Mouse (Mus musculus) right cerebral cortex, postnatal 36 days (tissue): ENCODE measurements around the gene Dgki.

Experiments
- DNase-seq, 2 experiments: peaks; one replicate each; pipeline ENCODE4 v3.0.0; 2022; ENCODE audit warnings: low spot score in 2 of 2, mixed read lengths in 1 of 2

The Dgki gene

DNA sequence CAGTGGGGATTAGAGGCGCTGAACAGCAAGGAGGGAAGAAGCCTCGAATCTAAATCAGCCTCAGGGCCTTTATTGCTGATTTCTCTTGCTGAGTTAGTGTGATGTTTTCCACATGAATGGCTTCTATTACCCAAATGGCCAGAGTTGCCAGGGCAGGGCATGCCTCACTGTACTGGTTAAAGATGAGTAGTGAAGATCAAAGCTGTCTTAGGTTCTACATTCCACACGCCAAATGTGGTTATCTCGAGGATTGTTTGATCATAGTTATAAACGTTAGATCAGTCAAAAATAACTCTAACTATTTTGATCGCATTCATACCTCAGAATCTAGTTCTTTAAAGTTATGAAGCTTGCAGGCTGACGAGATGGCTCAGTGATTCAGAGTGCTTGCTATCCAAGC lies 59.8 kb downstream of the Dgki start:
- no peak for DNase-seq

DNA sequence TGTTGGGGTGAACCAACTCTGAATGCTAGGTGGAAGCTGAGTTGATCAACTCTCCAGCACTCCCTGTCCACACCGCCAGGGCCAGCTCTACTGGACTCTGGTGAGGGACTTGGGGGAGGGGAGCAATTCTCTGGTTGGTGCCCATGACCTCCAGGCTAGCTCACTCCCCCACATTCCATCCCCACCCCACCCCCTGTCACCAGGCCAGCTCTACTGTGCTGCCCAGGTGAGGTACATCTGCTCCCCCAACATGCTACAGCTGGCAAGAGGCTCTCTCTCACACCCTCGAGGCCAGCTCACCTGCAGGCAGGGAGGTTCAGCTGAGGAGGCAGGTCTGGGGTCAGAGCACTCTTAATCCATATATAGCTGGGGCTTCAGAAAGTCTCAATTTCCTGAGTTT lies 63.1 kb downstream of the Dgki start:
- no peak for DNase-seq

DNA sequence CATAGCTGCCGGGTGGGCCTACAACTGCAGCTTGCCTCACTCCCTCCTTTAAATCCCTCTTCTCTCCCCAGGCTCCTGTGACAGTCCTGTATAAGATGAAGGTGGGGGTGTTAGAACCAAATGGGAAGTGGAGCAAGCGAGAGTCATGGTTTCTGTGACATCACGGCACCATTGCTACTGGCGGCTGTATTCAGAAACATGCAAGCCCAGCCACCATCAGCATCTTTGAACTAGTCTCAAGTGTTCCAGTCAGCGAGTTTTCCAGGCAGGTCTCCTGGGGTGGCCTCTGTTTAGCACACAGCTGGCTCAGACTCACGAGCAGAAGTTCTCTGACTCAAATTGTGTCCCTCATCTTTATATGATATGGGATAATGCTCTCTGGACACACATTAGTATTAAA lies 68.8 kb downstream of the Dgki start:
- DNase-seq, result no peak

DNA sequence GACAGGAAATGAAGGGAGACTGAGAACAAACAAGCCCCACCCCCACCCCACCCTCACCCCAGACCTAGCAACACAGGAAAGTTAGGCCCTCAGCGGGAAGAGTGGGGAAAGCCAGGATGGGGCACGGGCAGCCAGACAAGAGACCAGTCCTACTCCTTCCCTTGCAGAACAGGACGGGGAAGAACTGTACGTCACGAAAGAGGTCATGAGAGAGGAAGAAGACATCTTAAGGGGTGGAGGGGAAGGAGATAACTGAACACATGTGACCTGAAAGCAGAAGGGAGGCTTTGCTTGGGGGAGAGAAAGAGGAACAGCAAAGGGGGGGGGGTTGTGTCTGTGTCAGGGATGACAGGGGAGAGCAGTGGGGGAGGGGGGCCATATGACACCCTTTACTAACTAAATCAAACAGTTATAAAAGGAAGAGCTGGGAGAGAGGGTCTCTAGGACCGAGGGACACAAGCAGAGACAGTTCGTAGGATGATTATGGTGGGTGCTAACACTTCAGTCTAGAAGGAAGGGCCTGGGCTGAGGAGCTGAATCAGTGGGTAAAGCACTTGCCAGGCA lies 77.0 kb downstream of the Dgki start:
- DNase-seq, result no peak

DNA sequence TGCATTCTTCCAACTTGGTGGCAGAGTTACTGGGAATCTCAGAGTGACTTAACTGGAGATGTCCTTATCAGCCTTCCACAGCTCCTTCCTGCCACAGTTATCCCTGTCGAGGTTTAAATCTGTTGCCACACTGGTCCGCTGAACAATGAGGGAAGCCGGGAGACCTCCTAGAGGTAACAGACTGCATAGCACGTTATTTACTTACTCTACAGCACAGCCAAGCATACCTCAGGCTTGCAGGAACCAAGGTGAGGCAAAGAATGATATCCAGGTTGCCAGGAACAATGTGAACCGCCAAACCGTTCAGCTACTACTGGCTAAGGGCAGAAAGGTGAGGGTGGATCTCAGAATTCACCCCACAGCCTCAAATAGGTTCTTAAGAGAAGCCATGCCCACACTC lies 78.0 kb downstream of the Dgki start:
- DNase-seq, result no peak

DNA sequence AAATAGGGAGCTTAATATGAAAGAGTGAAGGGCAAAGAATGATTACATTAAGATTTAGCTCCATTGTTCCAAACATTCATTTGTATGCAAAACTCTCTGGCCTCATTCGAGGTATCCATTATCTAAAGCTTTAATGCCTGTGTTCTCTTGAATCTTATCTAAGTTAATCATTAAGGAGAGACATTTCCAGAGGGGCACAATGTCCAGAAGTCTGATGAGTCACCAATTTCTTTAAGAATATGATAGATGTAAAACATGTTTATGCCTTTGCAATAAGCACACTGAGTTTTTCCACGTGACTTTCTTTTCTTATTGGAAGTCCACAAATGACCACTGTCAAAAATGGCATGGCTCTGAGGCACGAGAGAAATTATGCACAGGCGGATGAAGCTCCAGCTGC lies 80.9 kb downstream of the Dgki start:
- no peak for DNase-seq

DNA sequence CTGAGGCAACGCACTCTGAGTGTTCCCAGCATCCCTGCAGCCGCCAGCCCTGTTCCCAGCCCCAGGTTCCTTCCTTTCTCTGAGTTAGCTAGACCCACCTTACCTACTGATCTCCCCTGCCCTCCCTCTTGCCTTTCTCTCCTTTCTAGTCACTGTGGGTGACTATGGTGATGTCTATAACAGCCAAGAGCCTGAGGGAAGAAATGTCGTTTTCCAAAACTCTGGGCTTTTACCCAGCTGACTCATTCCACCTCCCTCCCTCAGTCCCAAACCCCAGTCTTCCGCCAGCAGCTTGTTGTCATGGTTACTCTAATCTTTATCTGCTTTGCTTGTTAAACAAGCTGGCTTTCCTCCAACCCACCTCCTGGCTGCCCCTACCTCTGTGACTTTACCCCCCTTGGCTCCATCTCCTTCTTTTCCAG lies 83.6 kb downstream of the Dgki start:
- DNase-seq, result peak; percentile 57 to 76

DNA sequence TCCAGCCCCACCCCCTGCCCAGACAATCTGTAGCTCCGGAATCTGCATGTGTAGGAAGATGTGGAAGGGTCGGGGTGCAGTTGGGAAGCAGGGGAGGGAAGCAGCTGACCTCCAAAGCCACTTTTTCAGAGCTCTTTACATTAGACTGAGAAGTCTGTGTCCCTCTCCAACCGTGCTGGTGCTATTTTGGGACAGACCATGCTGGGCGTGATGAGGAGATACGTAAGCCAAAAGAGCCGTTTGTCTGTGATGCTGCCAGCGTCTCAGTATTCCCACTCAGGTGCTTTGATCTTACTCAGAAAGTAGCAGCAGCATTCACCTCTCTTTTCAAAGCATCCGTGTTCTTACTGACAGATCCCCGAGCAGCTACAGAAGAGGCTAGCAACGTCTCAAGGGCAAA lies 84.3 kb downstream of the Dgki start:
- peak in 1 of 2 experiments; percentile 51 for DNase-seq

DNA sequence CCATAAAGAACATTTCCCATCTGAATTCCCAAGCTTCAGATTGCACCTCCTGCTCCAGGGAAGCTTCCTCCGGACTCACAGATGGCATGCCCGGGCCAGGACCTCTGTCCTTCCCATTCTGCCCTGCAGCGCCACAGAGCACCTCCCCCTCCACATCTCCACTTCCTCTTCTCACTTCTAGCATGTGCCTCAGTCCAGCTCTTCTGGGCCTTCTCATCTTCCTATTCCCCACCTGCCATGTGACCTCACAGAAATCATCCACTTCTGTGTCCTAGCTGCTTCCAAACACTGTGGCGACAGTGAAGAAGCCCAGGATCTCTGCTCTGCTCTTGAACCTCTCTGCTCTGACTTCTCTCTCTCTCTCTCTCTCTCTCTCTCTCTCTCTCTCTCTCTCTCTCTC lies 87.1 kb downstream of the Dgki start:
- DNase-seq, result no peak

DNA sequence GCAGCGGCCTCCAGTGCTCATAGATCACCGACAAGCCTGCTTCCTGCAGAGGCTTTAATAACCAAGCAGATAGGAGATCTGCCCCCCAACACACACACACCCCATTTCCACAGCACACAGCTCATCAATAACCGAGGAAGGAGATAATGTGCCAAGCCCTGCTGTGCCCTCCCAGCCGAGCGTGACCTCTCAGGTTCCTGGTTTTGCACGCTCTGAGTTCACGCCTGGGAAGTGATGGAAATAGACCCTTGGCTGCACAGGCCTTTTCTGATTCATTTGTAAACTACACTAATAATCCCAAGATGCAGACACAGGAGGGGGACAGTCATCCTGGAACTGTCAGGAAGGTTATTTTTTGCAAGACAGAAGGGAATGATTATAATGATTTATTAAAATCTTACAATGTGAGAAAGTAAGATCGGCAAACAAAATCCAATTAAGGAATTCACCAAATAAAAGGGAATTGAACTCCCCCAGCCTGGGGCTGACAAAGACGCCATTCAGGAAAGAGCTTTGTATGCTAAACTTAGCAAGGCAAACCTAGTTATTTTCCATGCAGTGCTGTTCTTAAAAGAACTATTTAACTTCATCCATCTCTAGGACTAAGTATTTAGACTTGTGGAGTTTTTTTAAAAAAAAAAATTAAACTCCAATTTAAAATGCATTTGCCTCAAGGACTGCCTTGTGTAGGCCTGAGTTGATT lies 88.3 kb downstream of the Dgki start:
- DNase-seq, result no peak

DNA sequence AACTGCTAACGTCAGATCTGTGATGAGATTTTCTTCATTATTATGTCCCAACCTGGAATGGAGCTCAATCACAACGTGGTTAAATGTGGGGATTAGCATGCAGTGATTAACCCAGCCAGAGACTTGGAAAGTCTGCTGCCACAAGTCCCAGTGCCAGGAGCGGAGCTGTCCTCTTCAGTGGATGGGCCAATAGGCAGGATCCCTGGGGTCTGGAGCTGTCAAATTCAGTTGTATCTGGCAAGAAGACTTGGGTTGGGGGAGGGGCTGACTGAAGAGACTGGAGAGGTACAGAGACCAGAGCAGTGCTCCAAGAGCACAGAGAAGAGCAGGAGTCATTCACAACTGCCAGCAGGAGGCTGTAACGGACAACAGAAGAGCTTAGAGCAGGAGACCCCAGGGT lies 97.1 kb downstream of the Dgki start:
- no peak for DNase-seq

DNA sequence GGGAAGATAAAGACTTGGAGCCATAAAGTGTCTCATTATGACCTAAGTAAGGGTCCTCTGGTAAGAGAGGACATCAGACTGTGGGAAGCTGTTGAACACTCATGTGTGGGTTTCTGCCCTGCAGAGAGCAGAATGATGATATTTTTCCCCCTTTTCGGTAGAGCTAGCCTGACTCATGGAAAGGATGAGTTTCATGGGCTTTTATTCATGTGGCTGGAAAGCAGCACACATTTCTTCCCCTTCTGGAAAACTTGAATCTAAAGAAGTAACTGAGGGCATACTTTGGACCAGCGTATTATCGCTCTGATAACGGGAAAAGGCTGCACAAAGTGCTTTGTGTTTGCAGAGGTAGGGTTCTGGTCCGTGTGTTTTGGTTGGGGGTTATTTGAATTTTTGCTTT lies 99.1 kb downstream of the Dgki start:
- DNase-seq, result no peak

DNA sequence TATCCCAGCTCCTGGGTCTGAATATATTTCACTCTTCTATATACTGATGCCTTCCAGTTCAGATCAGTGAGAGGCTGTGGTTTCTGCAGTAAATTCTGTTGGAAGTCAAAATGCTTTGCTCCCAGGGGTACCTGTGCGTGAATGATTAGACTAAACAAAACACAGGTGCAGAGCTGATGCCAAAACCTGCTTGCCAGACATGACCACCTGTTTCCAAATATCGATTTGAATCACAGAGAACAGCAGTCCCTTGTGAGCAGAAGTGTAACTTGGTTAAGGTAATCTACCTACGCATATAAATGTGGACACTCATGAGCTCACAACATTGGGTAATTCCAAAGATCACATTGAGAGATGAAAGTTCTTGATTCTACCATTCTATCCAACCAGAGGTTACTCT lies 100.5 kb downstream of the Dgki start:
- DNase-seq, result no peak

DNA sequence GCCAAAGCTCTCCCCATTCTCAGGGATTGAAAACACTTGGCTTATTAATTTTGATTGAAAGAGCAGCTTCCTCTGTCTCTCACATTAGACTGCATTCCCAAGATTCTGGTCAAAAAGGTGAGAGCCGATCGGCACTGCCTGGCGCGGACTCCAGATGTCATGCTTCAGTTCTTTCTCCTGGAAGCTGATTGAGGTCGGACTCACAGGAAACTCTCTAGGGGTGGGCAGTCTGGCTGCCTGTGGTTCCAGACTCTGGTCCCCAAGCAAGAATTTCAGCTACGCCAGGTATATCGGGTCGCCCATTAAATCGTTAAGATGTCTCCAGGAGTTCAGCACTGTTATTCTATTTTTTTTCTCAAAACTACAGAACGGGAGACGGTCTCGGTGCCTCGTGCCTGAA lies 102.2 kb downstream of the Dgki start:
- no peak for DNase-seq

DNA sequence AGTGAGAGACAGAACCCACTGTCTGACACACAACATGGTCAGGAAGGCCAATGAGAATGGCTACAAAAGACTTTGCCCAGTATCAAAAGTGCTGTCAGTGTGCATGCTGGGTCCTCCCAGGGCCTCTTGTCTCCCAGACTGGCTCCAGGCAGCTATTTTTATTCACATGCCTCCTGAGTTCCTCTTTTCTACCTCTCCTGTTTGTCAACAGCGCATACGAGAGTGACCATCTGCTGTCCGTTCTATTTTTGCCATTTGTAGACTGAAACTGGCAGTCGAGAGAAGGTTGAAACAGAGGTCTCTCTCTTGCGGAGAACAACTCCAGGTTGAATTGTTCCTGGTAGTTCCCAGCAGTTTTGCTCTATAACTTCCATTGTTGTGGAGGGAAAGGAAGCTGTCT lies 103.1 kb downstream of the Dgki start:
- DNase-seq, result no peak

DNA sequence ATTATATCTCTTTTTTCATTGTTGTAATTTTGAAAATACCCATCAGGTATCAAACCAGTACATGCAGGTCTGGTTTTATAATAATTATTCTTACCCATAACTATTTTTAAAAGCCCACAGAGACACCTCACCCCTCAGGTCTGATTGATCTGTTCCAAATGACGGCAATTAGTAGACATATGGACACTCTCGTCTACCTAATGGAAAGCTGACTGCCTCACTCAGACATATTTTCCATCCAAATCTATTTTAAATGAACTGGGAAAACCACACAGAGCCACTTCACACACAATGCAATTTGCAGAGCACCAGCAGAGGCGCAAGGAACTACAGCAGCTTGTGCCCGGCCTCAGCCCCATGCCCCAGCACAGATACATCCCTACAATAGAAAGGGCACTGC lies 104.2 kb downstream of the Dgki start:
- DNase-seq, result no peak

DNA sequence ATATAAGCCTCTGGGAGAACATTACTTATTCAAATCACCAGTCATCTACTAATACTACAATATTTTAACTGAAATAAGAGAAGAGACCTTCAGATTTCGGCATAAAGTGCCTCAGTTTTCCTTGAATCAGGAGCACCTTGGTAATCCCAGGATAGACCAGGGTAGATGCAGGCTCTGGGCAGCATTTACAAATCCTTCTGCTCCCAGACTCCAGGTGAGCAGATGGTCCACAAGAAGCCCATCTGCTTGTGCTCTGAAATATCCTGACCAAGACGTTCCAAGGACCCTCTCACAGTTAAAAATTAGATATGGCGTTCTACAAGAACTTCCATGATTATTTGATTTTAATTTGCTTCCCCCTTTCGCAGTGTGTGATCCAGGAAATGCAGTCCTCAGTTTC lies 118.0 kb downstream of the Dgki start:
- DNase-seq, result no peak

DNA sequence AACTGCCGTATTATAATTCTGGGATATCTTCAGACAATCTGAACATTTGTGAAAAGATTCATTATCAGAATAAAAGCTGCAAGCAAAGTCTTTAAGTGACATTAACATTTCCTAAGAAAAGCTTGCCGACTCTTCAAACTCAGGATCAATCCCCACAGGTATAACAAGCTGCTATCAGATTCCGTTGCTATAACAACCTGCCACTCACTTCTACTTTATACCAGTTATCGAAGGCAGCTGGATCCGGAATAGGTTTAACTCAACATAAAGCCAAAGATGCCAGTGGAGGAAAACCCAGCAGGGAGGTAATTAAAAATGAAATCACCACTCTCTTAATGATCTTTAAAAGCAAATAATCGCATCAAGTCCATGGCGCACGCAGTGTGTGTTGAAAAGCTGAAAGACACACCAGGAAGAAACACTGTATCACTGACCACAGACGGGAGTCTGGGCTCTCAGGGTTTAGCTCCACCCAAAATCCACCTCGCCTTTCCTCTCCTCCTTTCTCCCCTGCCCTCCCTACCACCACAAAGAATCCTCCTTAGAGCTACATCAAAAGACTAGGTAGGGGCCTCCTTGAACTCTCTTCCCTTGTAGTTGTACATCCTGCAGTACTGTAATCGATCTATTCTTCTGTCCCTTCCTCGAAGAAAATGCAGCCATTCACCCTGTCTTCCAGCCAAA lies 128.7 kb downstream of the Dgki start:
- no peak for DNase-seq

DNA sequence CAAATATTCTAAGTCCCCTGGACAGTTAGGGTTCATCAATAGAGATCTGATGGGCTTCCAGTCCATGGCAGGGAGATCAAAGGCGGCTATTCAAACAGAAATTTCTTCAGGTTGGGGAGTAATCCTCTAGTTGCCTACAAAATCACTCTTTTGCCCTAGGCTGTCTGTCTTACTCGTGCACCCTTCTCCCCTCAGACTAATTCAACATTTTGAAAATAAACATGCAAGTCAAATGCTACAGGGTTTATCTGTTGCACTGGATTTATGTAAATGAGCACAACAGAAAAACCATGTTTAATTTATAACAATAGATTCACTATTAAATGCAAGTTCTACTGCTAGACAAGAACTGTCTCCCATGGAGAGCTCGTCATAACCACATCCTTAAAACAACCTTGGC lies 141.1 kb downstream of the Dgki start:
- no peak for DNase-seq

DNA sequence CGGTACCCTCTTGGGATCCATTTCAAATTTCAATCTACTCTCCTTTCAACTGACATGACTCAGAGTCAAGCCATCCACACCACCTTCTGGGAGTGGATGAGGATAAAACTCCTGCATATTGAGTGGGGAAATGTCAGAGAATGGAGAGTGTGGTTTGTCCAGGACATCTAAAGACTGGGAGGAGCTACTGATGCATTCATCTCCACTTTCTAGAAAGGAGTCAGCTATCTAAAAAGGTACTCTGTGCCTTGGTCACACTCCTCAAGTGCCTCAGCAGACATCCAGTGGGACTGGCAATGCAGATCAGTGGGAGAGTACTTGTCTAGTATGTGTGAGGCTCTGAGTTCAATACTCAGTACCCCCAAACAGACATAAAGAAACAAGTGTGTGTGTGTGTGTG lies 145.9 kb downstream of the Dgki start:
- DNase-seq, result no peak

DNA sequence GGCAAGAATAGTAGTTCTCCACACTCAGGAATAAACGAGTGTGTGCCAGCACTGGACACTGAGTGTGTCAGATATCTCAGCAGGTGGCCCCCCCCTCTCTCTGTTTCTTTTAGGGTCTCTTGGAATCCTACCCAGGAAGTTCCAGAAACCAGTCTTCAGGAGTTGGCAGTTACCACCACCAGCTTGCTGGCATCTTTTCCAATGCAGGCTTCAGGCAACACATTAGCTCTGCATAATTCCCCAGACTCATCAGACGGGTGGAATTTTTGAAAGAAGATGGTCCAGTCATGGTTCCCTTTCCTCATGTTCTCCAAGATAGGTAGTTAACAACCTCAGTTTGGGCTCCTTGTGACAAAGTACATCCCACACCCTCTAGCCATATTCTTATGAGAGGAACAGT lies 149.5 kb downstream of the Dgki start:
- DNase-seq, result no peak

DNA sequence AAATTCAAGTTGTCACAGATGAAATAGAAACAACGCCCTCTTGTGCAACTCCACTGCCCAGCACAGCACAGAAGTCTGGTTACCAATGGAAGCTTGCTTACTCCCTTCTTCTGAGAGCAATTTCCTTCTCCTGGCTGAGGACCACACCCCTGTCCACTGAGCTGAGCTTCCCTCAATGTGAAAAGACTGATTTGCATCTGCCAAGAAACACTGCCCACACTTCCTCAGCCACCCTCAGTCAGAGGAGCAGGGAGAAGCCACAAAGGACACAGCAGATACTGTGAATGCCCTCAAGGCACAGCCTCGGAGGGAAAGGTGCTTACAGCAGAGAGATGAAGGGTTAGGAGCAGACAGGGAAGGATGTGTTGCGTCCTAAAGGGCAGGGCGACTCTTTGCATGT lies 149.9 kb downstream of the Dgki start:
- peak in 1 of 2 experiments; percentile 31 for DNase-seq

DNA sequence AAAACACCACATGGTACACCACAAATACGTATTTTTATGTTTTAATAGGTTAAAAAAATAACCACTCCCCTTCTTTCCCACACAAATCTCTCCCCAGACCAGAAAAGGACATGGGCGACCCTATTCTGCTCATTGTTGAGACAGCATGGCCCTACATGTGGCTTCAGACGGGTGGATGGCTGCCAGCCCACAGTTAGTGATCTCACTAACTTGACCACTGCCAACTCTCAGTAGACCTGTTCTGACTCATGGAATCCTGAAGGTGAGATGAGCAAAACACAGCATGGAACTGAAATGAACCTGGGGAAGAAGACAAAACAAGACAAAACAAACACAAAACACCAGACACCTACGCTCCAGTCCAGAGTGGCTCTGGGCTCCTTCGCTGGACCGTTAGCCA lies 150.8 kb downstream of the Dgki start:
- DNase-seq, result no peak
